Mouse (Mus musculus): ENCODE data around the gene N4bp2l1.

The N4bp2l1 gene

GRCm38 (mm10) chr5:150599301-150600294 is 2.6 kb upstream of the N4bp2l1 start:
- DNase-seq (ENCODE audit: extremely low read depth, low read depth, low spot score), result peak; percentile 67

DNA sequence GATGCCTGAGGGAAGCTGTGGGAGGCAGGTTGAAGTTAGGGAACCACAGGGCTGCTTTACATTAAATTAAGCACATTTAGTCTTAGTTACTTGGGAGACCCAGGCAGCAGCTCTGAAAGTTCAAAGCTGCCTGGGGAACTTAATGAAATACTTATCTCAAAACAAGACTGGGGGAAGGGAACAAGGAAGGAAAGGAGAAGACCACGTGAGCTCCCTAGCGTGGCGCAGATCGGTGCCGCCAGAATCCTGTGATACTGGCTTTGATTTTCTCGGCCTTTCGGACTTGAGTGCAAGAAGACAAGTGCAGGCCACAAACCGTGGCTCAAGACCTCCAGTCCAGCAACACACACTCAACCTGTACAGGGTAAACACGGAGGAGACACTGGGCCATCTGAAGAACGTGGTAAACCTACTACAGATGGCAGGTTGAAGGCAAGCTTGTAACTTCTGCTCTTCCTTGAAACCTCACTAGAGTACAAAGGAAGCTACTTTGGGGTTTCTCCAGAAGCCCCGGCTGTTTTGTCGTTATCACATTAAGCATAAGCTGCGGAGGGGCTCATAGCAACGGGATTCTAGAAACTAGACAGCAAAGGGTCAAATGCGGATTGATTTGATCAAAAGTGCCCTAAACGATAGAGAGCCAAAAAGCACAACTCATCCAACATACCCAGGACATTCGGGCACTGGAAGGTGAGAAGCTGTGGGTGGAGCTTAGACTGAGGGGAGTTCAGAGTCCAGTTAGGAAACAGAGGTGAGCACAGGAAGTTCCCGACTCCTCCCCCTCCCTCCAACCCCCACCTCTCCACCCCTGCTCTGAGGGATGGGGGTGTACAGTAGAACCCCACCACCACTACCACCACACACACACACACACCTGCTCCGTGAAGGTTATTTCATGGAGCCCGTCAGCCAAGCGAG is 1.5 kb upstream of the N4bp2l1 start:
- DNase-seq (ENCODE audit: extremely low read depth, low read depth, low spot score), result no peak

GRCm38 (mm10) chr5:150595366-150596016 is 1.5 kb downstream of the N4bp2l1 start:
- DNase-seq (ENCODE audit: extremely low read depth, low read depth, low spot score), result no peak

- no peak for DNase-seq (ENCODE audit: extremely low read depth, low read depth, low spot score)
Observed at GRCm38 (mm10) chr5:150594649-150595339, 2.2 kb downstream of the N4bp2l1 start.

DNA sequence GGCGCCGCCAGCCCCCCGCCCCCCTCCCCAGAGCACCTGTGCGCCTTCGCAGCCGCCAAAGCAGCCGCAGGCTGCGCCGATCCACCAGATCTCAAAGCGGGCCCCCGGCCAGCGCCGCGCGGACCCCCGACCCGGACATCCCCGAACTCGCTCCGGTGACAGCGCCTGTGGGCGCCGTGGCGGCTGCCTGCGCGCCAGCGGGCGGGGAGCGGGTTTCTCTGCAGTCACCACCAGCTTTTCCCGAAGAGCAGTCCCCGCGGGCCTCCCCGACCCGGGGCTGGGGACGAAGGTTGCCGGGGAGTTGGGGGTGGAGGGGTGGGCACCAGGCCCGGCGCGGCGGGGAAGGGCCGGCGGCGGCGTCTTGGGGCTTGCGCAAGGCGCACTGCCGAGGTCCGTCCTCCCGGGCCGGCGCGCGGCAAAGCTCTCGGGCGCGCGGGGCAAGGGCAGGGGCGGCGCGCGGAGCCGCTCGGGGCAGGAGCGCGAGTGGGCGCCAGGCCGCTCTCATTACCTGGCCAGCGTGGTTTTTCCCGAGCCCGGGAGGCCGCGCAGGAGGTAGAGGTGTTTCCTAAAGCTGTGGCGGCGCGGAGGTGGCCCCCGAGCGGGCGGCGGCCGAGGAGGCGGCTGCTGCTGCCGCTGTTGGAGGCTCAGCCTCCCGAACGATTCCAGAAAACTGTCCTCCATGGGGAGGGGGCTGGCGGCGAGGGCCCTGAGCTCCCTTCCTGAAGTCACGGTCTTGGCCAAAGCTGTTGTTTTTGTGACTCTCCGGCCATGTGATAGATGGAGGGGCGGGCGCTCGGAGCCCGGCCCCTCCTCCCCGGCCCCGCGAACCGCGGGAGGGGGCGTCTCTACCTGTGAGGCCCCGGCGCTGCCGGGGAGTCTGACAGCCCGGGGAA is 3.0 kb downstream of the N4bp2l1 start:
- no peak for DNase-seq (ENCODE audit: extremely low read depth, low read depth, low spot score)

DNA sequence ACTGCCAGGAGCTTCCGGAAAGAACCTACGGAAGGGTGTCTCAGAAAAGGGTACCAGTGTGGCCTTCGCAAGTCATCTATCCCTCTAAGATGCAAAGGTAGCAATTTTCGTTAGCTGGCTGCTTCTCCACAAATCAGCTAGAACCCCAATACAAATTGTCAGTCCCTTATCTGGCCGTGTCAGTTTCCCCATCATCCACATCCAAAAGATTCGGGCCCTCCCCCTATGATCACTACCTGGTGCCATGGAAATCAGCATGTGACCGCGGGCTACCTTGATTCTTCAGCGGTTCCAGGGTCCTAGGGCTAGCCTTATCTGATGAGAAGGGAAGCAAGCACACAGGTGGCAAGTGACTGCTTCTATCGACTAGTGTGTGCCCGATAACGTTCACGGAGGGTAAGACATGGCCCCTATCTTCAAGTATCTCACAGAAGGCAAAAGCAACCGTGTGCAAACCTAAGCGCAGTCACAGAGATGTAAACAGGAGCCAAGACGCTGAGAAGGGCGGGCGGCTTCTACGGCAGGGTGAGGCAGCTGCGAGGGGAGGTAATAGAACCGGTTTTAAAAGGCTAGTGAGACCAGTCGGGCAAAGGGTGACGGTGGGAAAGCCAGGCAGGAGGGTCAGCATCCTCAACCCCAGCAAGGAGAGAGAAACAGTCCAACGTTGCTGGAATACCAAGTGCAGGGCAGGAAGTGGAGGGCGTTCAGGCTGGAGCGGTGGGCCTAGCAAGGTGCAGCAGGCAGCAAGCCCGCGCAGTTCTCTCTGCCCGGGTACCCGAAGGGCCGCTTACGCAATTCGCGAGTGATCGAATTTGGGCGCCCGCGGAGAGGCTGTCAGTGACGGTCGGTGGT is 3.9 kb downstream of the N4bp2l1 start:
- DNase-seq (ENCODE audit: extremely low read depth, low read depth, low spot score), result no peak

GRCm38 (mm10) chr5:150592186-150592903 is 4.6 kb downstream of the N4bp2l1 start:
- DNase-seq (ENCODE audit: extremely low read depth, low read depth, low spot score), result no peak

DNA sequence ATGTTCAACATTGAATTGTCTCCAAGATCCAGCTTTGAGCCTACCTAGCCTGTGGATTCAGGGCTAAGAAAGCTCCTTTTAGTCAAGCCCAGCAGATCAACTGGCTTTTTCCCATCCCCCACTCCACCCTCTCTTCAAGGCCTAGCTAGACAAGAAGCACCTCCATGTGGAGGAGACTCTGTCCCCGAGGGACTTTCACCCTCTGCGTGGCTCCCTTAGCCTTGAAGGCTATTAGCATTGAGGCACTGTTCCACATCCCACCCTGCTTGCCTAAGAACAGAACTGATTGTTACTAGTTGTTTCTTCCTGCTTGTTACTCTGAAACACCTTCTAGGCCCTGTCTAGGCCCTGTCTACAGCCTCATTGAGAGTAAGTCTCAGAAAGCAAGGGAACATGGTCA is 7.0 kb downstream of the N4bp2l1 start:
- DNase-seq (ENCODE audit: extremely low read depth, low read depth, low spot score), result no peak

GRCm38 (mm10) chr5:150584337-150584729 is 12.7 kb downstream of the N4bp2l1 start:
- DNase-seq (ENCODE audit: extremely low read depth, low read depth, low spot score), result no peak

- DNase-seq (ENCODE audit: extremely low read depth, low read depth, low spot score), result peak; percentile 37
Observed at GRCm38 (mm10) chr5:150583622-150584336, 13.2 kb downstream of the N4bp2l1 start.

- no peak for DNase-seq (ENCODE audit: extremely low read depth, low read depth, low spot score)
Observed at GRCm38 (mm10) chr5:150583181-150583580, 13.8 kb downstream of the N4bp2l1 start.

GRCm38 (mm10) chr5:150581180-150581579 is 15.8 kb downstream of the N4bp2l1 start:
- DNase-seq (ENCODE audit: extremely low read depth, low read depth, low spot score), result no peak

DNA sequence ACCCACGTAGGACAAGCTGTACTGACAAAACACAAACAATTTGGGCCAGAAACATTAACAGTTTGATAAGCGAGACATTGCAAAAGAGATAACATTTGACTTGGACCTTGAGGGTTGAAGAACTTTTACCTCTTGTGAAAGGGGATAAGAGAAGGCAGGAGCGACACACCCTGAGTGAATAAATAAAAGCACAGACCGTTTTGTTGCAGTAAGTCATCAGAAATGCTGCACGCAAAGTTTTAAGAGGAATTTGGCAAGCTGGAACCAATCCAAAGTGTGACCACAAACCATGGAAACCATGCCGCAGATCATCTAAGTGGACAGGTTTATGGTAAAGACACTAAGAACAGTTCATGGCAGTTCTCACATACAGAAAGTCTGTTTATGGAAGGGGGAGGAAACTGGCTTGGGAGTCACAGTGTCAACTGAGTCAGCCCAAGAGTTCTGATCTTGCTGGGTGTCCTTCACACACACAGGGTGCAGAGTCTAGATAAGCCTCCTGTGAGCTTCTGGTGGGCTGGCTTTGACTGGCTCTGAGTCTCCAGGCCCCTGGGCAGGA is 18.3 kb downstream of the N4bp2l1 start:
- no peak for DNase-seq (ENCODE audit: extremely low read depth, low read depth, low spot score)

GRCm38 (mm10) chr5:150576832-150577231 is 20.2 kb downstream of the N4bp2l1 start:
- DNase-seq (ENCODE audit: extremely low read depth, low read depth, low spot score), result no peak

DNA sequence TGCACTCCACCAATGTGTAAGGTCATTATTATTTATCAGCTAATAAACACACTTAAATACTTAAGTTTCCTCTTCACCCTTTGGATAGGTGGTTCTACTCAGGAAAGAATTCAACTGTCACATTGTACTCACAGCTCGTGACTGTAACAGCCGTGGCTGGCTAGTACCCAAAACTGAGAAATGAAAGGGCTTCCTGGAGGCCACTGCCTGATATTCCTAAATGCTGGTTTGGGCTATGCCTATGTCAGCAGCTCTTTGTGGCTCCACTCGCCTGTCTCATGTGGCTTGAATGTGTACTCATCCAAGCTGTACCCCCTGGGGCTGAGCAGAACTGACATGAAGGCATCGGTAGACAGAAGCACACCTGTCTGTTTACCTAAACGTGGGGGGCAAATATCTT is 22.1 kb downstream of the N4bp2l1 start:
- no peak for DNase-seq (ENCODE audit: extremely low read depth, low read depth, low spot score)

GRCm38 (mm10) chr5:150574403-150574802 is 22.6 kb downstream of the N4bp2l1 start:
- DNase-seq (ENCODE audit: extremely low read depth, low read depth, low spot score), result no peak

All from fat pad, adult 2 months (tissue).